Mouse (Mus musculus) megakaryocyte-erythroid progenitor cell, adult 5-6 weeks (primary cell): ENCODE data around the gene Ralb. TPM values are rescaled to one million over a fixed set of nuclear protein-coding genes. Genes with fewer than 3 reads are reported as not detected.
A peak's percentile ranks its signal among the peaks of the same experiment; 100 is the strongest.

Source experiments
- ATAC-seq: replicated peaks from 2 replicates; pipeline ENCODE4 v1.8.0; 2016; ENCODE audit warnings: mild to moderate bottlenecking, inconsistent platforms; ENCODE audit not compliant: severe bottlenecking, poor library complexity, low FRiP score, low TSS enrichment
- total RNA-seq, 2 experiments: library from RNA; stranded (forward) in 1 of 2; stranded (reverse) in 1 of 2; fragments of 200-1000, 215-1000 nt in 1 of 2; fragments of >200 nt in 1 of 2; fragmentation: Nextera tagmentation in 1 of 2; gene quantifications; 2 replicates each; pipeline ENCODE4 v1.2.3; 2014 to 2017

The Ralb gene
- total RNA-seq (2014; fragmentation: Nextera tagmentation), result 2.3 and 4.6 TPM in 2 replicates
- 3.9 and 5.2 TPM in 2 replicates for total RNA-seq (2017)

GRCm38 (mm10) chr1:119504260-119505062 is at the start of gene Ralb:
Gene Ralb (minus strand): TSS chr1:119504794.
- peak; percentile 98 for ATAC-seq

GRCm38 (mm10) chr1:119551651-119552050 is 47.1 kb upstream of the Ralb start:
- ATAC-seq, result no peak

GRCm38 (mm10) chr1:119550064-119550463 is 45.5 kb upstream of the Ralb start:
- ATAC-seq, result no peak

- no peak for ATAC-seq
These were observed 44.7 kb upstream of the Ralb start for GRCm38 (mm10) chr1:119549327-119549689.

- peak; percentile 87 for ATAC-seq
These were observed 44.2 kb upstream of the Ralb start for GRCm38 (mm10) chr1:119548668-119549326.

GRCm38 (mm10) chr1:119546490-119546889 is 41.9 kb upstream of the Ralb start:
- ATAC-seq, result no peak

- ATAC-seq, result no peak
These were observed 41.1 kb upstream of the Ralb start for GRCm38 (mm10) chr1:119545671-119546070.

GRCm38 (mm10) chr1:119545164-119545563 is 40.6 kb upstream of the Ralb start:
- ATAC-seq, result no peak

- ATAC-seq, result no peak
These were observed 40.1 kb upstream of the Ralb start for GRCm38 (mm10) chr1:119544611-119545155.

- no peak for ATAC-seq
These were observed 38.7 kb upstream of the Ralb start for GRCm38 (mm10) chr1:119543316-119543715.

GRCm38 (mm10) chr1:119541570-119541969 is 37.0 kb upstream of the Ralb start:
- no peak for ATAC-seq

- ATAC-seq, result no peak
These were observed 36.4 kb upstream of the Ralb start for GRCm38 (mm10) chr1:119540836-119541557.

GRCm38 (mm10) chr1:119539252-119539651 is 34.7 kb upstream of the Ralb start:
- ATAC-seq, result no peak

- ATAC-seq, result no peak
These were observed 33.1 kb upstream of the Ralb start for GRCm38 (mm10) chr1:119537651-119538050.

- no peak for ATAC-seq
These were observed 31.5 kb upstream of the Ralb start for GRCm38 (mm10) chr1:119536122-119536521.

- no peak for ATAC-seq
These were observed 29.7 kb upstream of the Ralb start for GRCm38 (mm10) chr1:119534341-119534740.

- no peak for ATAC-seq
These were observed 28.7 kb upstream of the Ralb start for GRCm38 (mm10) chr1:119533093-119533805.

- no peak for ATAC-seq
These were observed 27.6 kb upstream of the Ralb start for GRCm38 (mm10) chr1:119532165-119532564.

GRCm38 (mm10) chr1:119530941-119531340 is 26.3 kb upstream of the Ralb start:
- no peak for ATAC-seq
